Mouse (Mus musculus) brain, adult 2 months (tissue): ENCODE measurements at regions not wholly inside any gene's neighbourhood (a gene's known extent, or its start where the extent isn't known, plus 50 kb on each side); places are given as distances from the start of the nearest gene placed in this dataset.

ENCODE experiments used
- DNase-seq: peaks from one replicate; pipeline ENCODE4 v3.0.0; 2011; ENCODE audit warnings: low read depth, low spot score

DNA sequence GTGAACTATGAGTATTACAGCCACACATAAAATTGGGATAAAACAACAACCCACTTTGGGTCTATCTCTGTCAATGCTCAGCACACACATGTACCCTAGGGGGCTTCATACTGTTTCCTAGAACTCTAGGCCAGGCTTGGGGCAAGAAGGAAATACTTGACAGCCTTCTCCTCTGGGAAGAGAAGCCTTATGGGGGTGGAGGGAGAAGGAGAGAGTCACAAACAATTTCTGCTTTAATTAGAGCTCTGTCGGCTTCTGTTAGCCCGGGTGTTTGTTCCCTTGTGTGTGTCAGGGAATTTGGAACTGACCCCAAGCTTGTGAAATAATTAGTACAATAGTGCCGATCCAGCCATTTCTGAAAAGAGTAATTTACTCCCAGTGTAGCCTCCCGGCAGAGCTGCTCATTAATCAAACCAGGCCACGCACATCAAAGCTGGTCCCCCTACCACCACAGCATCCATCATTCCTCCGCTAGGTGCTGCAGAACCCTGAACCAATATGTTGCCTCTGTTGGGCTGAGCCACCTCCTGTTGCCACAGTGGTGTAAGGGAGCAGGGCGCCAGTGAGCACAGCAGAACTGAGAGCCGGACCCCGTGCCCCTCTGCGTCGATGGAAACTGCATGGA, 307.3 kb downstream of the Tmem114 start:
- DNase-seq = peak; percentile 6

DNA sequence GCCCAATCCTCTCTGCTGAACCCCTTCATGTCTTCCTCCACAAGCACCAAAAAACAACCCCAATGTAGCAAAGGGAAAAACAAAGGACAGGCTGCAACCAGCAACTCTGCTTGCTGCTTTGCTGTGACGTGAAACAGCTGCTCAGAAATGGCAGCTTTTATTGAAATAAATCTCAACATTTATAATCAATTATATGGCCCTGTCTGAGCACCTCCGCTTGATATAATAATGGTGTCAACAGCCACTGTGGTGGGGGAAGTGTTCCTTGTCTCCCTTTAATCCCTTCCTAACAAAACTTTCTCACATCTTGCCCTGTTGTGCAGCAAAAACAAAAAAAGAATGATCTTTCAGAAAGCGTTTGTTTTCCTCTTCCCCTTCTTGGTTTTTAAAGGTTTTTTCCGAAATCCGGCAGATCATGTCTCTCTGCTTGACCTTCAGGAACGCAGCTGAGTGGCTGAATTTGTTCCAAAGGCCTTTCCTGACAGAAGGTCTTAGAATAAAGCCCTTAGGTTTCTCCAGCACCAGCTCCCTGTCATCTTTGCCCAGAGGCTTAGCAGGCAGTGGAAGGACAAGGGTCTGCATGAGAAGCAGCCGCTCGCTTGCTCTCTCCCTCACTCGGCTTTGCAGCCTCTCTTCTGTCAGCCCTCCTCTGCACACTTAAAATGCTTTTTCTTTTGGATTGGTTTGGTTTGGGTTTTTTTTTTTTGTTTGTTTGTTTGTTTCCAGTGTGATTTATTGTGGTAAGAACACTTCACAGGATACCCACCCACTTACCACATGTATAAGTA, 313.4 kb downstream of the Tmem114 start:
- DNase-seq = no peak

DNA sequence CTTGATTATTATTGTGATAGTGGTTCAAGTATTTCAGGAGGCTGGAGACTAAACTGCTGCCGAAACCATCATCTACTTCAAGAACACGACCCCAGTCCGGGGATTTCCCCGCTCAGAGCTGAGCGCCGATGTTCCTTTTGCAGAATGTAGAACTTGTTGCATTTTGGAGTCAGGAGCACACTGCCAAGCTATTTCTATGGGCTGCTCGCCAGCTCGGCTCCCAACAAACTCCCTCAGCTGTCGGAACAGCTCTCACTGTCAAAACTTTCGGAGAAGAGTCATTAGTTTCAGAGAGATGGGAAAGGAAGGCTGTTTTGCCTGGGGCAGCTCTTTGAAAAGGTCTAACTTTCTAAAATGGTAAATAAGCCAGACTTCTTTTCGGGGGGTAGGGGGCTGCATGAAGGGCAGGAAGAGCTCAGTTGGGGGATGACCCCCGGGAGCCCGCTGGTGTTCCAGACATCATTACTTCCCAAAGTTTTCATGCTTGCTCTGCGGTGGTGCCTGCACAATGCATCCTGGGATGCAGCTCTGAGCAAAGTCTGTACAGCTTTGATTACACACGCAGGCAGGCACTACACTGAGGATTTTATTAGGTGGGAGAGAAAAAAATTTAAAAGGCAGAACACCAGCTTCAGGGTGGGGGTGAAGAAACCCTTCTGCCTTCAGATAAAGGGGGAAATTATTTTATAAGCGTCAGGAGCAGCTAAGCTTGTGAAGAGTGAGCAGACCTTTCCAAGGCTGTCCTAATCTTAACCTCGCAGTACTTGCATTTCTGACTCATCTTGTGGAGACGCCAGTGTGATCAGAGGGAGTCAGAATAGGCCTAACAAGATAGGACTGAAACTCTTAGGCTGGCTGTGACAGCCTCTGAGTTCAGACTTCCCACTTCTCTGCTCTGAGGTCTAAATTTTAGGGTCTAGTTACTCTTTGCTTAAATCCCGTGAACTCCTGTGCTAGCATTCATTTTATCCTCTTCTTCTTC, 316.5 kb downstream of the Tmem114 start:
- DNase-seq = peak; percentile 63

DNA sequence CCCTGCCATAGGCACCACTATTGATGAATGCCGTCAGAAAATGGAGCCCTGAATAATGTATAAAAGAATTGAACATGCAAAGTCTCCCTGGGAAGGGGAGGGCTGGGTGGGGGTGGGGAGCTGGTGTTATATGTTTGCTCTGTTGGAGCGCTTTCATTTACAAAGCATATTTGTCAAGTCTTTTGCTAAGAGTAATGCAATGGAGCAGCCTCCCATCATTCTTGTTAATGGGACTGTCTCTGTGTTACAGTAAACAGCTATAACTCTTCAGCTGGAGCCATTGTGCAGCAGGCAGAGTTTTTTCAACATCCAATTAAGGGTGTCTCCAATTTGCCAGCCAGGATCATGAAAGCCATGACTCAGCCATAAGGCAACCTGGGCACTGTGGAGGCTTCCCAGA, 345.9 kb downstream of the Tmem114 start:
- no peak for DNase-seq

DNA sequence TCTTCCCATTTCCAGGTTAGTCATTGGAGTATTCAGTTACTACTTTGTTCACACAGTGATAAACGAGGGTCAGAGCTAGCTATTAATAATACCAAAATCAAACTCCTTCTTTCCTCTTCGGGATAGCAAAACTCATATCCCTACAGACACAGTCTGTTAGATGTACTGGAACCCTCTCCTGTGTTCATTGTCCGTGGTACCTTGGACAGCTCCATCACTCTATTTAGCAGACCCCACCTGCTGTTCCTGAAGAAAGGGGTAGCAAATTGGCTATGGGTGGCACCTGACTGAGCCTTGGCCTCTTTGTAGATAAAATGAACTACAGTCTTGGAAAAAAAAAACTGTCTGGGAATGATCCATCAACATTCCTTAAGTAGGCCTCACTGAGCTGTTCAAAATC, 346.5 kb downstream of the Tmem114 start:
- DNase-seq = no peak

- peak; percentile 20 for DNase-seq
Observed at GRCm38 (mm10) chr16:8074729-8075128, 350.2 kb downstream of the Tmem114 start.

GRCm38 (mm10) chr16:8053936-8054335, 371.0 kb downstream of the Tmem114 start:
- DNase-seq = no peak

DNA sequence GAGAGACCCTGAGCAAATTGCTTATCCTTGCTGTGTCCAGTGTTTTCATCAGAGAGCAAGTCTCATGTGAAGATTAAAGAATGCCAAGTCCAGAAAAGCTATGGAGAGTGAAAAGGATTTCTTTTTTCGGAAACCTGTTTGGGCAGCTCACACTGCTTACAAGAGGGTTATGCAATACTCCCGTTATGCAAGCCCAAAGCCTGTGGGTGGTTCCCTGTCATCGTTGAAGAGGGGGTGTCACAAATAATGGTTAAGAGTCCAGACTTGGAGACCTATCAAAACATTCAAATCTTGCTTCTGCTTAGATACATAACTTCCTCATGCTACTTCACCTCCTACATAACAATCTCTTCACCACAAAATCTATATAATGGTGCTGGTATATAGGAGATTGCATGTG, 416.0 kb downstream of the Tmem114 start:
- peak; percentile 93 for DNase-seq

DNA sequence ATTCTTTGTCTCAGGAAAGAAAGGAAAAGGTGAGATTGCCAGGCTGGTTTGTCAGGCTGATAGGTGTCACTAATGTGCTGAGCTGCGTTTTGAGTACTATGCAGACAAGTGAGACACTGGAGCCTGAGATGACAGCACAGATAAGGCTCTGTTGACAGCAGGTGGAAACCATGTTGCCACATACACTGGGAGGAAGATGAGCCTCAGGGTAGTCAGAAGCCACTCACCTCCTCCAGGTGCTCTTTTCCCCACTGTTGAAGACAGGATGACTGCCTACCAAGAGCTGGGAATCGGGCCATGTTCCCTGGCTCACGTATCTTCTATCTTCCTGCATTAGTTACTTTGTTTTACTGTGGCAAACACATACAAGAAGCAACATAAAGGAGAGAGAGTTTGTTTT, 418.3 kb downstream of the Tmem114 start:
- no peak for DNase-seq

- DNase-seq = peak; percentile 80
Observed at GRCm38 (mm10) chr16:8002339-8003089, 422.4 kb downstream of the Tmem114 start.

DNA sequence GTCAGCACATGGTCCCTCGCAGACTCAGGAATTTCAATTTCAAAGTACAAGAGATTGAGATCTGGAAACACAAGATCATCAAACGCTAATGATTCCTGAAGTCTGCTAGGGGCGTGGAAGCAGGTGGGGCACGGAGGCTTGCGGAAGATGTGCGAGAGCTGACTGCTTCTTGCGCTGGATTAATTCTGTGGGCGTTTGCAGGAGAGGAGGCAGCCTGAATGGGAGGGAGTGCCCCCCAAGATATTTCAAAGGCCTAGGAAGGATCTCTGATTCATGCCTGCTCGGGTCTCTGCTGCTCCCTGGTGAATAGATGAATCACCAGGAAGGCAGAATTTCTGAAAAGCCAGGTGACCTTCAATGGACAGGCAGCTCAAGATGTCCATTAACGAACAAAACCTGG, 442.1 kb downstream of the Tmem114 start:
- DNase-seq = peak; percentile 79

GRCm38 (mm10) chr16:7978466-7978865, 446.5 kb downstream of the Tmem114 start:
- peak; percentile 31 for DNase-seq

DNA sequence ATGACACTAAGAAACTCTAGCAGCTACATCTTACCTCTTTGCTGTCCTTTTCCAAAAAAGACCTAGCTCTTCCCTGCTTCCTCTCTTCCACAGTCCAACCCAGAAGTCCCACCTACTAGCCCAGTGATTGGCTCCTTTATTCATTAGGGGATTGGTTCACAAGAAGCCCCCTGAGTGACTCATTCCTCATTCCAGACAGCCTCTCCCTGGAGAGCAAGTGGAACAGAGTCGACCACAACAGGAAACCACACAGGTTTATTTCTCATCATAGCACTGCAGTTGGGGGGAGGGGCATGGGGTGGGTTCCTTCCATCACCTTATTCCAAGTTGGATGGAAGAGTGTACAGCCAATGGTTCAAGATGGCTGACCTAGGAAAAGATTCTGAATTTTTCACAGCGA, 473.3 kb downstream of the Tmem114 start:
- DNase-seq = no peak

GRCm38 (mm10) chr16:7942333-7942732, 482.6 kb downstream of the Tmem114 start:
- no peak for DNase-seq

DNA sequence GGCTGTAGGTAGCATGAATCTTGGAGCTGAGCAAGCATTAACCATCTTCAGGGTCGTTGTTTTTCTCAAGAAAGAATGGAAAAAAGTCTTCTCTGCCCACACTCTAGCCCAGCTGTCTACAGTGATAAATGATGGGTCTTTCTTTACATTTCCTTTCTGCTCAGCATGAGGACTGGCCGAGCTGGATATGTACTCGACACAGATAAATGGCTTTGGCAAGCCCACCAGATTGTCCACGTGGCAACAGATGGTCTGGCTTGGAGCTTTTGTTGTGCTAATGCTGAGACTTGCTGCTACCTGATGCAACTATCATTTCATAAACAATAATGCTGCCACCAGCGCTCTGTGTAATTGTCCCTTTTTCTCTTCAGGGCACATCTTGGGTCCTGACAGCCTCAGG, 487.8 kb downstream of the Tmem114 start:
- peak; percentile 73 for DNase-seq

GRCm38 (mm10) chr16:7932322-7932721, 492.6 kb downstream of the Tmem114 start:
- peak; percentile 43 for DNase-seq

GRCm38 (mm10) chr16:7931676-7932075, 493.3 kb downstream of the Tmem114 start:
- peak; percentile 6 for DNase-seq

DNA sequence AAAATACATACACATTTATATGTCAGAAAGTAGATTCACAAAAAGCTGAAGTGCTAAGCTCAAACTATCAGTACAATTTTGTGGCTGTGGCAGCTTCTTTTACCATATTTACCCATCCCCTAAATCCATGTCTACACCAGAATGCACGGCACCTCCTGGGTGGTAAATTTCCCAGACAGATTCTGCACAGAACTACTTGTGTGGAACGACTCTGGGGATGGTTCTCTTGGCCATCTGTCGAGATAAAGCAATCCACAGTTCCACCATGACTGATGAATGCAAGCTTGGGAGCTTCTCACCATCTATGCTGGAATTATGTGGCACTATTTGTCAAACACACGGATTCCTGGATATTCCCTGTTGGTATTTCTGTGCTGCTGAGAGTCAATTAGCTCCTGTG, 495.8 kb downstream of the Tmem114 start:
- peak; percentile 78 for DNase-seq

DNA sequence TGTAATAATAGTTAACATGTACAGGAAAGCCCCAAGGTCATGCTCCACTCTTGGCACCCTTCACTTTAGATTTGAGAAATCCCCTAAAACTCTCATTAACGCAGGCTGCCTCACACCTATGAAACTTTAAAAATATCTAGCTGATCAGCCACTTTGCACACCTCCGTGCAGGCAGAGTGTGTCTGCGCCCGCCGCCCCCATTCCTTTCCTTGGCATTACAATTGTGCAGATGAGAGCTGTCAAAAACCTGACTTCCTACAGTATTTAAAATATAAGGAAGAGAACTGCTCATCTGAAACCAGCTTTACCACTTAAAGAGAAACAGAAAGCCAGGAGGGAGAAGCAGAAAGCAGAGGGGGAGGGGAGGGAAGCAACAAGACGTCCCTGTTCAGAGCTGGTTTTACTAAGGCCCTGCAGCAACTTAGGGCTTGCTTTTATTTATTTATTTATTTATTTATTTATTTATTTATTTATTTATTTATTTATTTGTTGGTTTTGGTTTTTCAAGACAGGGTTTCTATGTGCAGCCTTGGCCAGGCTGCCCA, 496.5 kb downstream of the Tmem114 start:
- DNase-seq = peak; percentile 66

GRCm38 (mm10) chr16:7927756-7928155, 497.2 kb downstream of the Tmem114 start:
- DNase-seq = peak; percentile 2

- peak; percentile 8 for DNase-seq
Observed at GRCm38 (mm10) chr16:7895786-7896185, 529.1 kb downstream of the Tmem114 start.
